Mouse (Mus musculus) liver, adult 10 weeks (tissue): ENCODE results near the gene Slc22a5. TPM values are rescaled to one million over a fixed set of nuclear protein-coding genes. Genes with fewer than 3 reads are reported as not detected.

Source experiments
- polyA plus RNA-seq: library from polyadenylated mRNA; stranded (reverse); fragments of 350-450 nt; fragmentation: Illumina TruSeq; extraction: RNeasy Lipid Tissue Mini Kit (QIAGEN cat#74804); gene quantifications from one replicate; pipeline ENCODE4 v1.2.3, GENCODE M21; 2014; ENCODE audit warnings: low read depth, low replicate concordance

The Slc22a5 gene
- 19.1 TPM for polyA plus RNA-seq

DNA sequence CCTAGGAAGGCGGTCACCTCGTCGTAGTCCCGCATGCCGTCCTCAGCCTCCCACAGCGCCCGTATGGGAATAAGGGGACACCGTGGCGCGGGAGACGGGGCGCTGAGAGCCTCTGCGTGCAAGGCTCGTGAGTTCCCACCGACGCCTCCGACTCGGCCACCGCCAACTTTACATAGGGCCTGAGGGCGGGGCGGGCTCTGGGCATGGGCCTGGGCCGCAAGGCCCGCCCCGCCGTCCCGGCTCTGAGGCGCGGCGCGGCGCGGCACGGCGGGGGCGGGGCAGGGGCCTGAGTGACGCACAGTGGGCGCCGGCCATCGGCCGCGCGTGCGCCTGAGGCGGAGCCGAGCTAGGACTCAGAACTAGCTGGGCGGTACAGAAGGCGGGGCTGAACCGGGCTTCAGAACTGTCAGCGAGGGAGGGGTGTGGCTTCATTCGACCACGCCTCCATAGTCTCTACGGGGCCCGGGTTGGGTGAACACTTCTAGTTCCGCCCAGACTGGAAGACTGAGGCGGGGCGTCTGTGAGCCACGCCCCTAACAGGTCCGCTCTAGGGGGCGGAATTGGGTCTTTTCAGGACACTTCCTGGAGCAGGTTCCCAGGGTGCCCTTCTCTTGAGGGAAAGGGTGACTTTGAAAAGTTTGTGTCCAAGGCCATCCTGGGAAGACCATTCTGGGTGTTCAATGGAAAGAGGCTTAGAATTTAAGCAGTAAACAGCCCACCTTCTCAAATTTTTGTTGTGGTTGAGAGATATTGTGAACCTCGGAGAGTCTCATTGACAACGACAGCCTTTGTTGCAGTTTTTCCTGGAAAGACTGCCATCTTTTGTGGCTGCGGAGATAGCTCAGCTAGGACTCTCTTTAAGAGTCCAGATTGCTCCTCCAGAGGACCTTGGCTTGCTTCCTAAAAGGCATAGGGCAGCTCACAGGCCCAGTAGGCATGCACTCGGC, at the start of gene Slc22a5:
Gene Slc22a5, minus strand, starts transcription at position 156 of the 947 bp plus-strand sequence.

GRCm38 (mm10) chr11:53858761-53859580, 32.5 kb downstream of the Slc22a5 start, which contains the start of gene Gm12216:
Gene Gm12216, minus strand, starts transcription at chr11:53859256.

Other genes starting within 250 kb of the Slc22a5 start
- 8.8 TPM for gene Rad50, start 184.3 kb downstream of the Slc22a5 start, polyA plus RNA-seq
- not detected for gene Il5, start 170.9 kb downstream of the Slc22a5 start, polyA plus RNA-seq
- 12.7 TPM for gene Irf1, start 121.6 kb downstream of the Slc22a5 start, polyA plus RNA-seq
- not detected for gene Gm17334, start 118.5 kb downstream of the Slc22a5 start, polyA plus RNA-seq
- not detected for gene Gm12216, start 32.4 kb downstream of the Slc22a5 start, polyA plus RNA-seq
- gene Slc22a21, start 88.7 kb upstream of the Slc22a5 start, polyA plus RNA-seq = 0.64 TPM
- gene Slc22a4, start 136.4 kb upstream of the Slc22a5 start, polyA plus RNA-seq = 2.5 TPM
- not detected for gene Pdlim4, start 177.4 kb upstream of the Slc22a5 start, polyA plus RNA-seq
- gene P4ha2, start 208.4 kb upstream of the Slc22a5 start, polyA plus RNA-seq = 1.1 TPM